Mouse (Mus musculus) E14TG2a.4 (cell line): ENCODE data around the gene Ap1ar.

Experiments used
- H3K27me3 ChIP-seq: 2 replicates; pipeline ENCODE4 v1.6.1; 2014; ENCODE audit warnings: low read length, control low read depth; ENCODE audit not compliant: insufficient read depth
- H3K36me3 ChIP-seq: 2 replicates; pipeline ENCODE4 v1.6.1; 2014; ENCODE audit warnings: low read length, control low read depth; ENCODE audit not compliant: insufficient read depth
- H3K4me1 ChIP-seq: replicated peaks from 2 replicates; pipeline ENCODE4 v1.6.1; 2014; ENCODE audit warnings: low read depth, low read length, control low read depth
- H3K4me3 ChIP-seq: replicated peaks from 2 replicates; pipeline ENCODE4 v1.5.1; 2014; ENCODE audit warnings: mild to moderate bottlenecking, low read length
- H3K9me3 ChIP-seq: 2 replicates; pipeline ENCODE4 v1.6.1; 2014; ENCODE audit warnings: low read length, control low read depth
- CTCF ChIP-seq: conservative IDR thresholded peaks from 2 replicates; pipeline ENCODE4 v1.5.1; 2014; ENCODE audit warnings: low read length
- NANOG ChIP-seq: IDR thresholded peaks from 2 replicates; pipeline ENCODE4 v1.6.1; 2014; ENCODE audit warnings: borderline replicate concordance, low read length, mixed read lengths
- POU5F1 ChIP-seq: IDR thresholded peaks from 2 replicates; pipeline ENCODE4 v1.6.1; 2014; ENCODE audit warnings: low read length, borderline replicate concordance

Ap1ar gene

DNA sequence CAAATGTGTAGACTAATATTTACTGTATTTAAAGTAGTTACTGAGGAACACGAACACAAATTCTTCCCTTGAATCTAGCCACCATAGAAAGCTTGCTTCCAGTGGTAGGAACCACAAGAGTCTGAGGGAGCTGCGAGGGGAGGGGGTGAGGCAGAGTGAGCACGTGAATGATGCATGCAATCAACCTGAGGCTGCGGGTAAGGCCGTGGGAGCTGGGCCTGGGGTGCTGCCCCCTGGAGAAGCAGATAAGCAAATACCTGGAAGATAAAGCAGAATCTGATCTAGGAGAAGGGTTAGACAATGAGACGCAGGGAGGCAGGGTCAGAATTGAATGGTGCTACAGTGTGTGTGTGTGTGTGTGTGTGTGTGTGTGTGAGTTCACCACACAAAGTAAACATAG lies 6.2 kb downstream of the Ap1ar start:
- Histone ChIP-seq H3K4me3 (no peak overlapping the region), H3K4me1 (peaks cover 12% of the 10 kb centered on the region), H3K9me3 (no peaks in the 10 kb centered on the region), H3K36me3 (peaks cover 6% of the 10 kb centered on the region), H3K27me3 (no peaks in the 10 kb centered on the region)
- TF ChIP-seq CTCF (no peak), POU5F1 (no peak), NANOG (no peak)

DNA sequence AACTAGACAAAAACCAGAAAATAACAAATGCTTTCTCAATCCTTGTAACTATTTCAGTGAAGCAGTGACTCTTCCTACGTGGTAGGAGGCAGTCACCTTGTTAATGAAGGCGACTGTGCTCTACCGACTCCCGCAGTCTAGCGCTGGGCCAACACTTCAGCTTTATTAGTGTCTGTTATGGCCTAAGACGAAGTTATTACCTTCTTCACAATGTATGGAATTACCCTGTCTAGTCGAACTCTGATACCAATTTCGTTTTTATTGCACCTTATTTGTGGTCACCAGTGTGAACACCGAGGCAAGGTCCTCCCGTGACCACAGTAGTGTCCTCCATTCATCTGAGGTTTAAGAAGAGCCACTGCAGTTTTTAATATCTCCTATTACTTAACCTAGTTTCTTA lies 7.1 kb downstream of the Ap1ar start:
- H3K4me3 ChIP-seq: no peak overlapping the region
- no peak for TF ChIP-seq CTCF
- TF ChIP-seq POU5F1: no peak
- TF ChIP-seq NANOG: no peak
- H3K9me3 ChIP-seq: no peaks in the 10 kb centered on the region
- H3K4me1 ChIP-seq: peaks cover 9% of the 10 kb centered on the region; the same call in 1 of the 2 replicates
- peaks cover 6% of the 10 kb centered on the region for H3K36me3 ChIP-seq
- H3K27me3 ChIP-seq: no peaks in the 10 kb centered on the region

DNA sequence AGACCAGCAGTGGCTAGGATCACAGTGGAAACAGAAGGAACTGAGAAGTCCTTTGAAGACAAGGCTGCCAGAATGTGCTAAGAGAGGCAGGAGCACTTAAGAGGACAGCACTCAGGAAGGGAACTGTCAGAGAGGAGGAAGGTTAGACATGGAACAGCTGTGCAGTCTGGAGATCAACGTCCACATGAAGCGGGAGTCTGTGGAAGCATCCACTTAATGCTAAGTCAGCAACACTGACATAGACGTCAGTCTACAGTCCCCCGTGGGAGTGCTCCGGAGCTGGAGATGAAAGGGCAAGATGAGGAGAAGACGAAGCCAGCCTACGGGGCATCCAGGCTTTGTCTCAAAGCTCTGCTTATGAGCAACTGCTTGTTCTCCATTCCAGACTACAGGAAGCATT lies 10.2 kb downstream of the Ap1ar start:
- H3K36me3 ChIP-seq: no peaks in the 10 kb centered on the region; the same call in 1 of the 2 replicates
- peaks cover 15% of the 10 kb centered on the region for H3K4me1 ChIP-seq
- TF ChIP-seq CTCF (no peak), NANOG (no peak), POU5F1 (no peak)
- H3K4me3 ChIP-seq: no peak overlapping the region
- no peaks in the 10 kb centered on the region for H3K27me3 ChIP-seq
- no peaks in the 10 kb centered on the region for H3K9me3 ChIP-seq

DNA sequence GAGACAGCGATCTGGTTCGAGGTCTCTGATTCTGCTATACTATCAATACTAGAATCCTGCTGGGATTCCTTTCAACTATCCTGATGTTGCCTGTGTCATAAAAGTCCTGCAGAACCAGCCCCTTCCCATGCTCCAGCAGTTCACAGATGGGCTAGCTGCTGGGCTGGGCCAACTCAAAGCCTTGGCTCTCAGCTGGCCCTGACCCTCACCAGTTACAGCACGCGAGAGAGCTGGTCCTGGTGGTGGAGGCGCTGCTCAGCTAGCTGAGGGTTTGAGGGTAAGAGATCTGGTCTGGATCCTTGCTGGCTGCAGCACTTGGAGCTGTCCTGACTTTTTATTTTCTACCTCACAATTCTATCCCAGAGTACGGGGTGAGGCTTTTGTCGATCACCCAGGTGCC lies 10.8 kb downstream of the Ap1ar start:
- Histone ChIP-seq H3K36me3 (peaks cover 2% of the 10 kb centered on the region), H3K9me3 (no peaks in the 10 kb centered on the region), H3K4me3 (no peak overlapping the region), H3K27me3 (no peaks in the 10 kb centered on the region), H3K4me1 (peaks cover 15% of the 10 kb centered on the region)
- TF ChIP-seq POU5F1 (no peak), CTCF (no peak), NANOG (no peak)

DNA sequence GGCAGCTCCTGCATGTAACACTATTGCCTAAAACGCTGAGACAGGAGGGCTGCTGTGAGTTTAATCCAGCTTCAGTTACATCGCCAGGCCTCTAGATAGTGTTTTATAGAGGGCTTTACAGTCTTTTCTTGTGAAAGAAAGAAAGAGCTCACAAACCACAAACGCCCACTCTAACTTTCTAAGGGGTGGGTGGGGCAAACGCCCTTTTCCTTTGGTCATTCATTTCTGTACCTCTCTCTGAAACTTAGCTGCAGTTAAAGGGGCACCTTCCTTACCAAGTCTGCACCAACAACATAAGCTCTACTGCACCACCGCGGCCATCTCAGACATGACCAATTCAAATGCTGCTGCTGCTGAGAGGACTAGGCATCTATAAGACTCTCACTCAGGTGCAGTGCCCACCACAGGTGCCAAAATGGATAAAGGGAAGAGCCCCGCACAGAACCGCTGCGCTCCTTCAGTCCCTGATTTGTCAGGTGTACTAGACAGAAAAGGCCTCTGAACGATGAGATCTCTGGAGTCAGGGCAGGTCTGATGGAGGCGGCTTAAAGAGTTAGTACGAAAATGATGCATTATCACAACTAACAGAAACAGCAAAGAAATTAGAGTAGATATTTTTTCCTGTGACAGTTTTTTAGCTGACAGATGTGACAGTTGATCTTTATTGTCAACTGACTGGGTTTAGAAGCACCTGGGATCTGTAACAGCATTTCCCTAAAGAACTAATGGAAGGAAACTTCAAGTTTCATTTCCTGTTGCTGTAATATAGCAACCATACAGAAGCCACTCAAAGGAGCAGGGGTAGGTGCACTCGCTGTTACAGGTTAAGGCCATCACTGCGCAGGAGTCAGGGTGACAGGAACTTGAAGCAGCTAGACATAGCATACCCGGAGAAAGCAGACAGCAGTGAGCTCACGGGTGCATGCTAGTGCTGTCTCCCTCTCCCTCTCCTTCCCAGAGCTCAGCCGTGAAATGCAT lies 13.1 kb downstream of the Ap1ar start:
- TF ChIP-seq NANOG (no peak), POU5F1 (no peak), CTCF (no peak)
- Histone ChIP-seq H3K4me1 (peaks cover 15% of the 10 kb centered on the region), H3K27me3 (no peaks in the 10 kb centered on the region), H3K9me3 (no peaks in the 10 kb centered on the region), H3K36me3 (peaks cover 19% of the 10 kb centered on the region), H3K4me3 (no peak overlapping the region)

DNA sequence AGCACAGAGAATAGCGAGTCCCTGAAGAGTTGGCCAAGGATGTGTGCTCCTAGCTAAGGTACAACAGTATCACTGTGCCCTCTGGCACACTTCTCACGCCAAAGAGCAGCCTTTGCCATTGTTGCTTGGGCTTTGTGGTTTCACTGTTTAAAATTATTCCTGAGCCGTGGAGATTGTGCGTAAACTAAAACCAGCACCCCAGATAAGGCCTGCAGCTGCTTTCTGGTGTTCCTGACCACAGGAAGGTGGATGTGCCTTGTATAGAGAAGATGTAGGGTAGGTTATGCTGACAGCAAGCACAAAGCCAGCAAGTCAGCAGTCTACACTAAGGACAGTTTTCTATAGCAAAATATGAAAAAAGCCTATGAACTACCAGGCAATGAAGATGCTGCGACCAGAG lies 16.1 kb downstream of the Ap1ar start:
- H3K4me3 ChIP-seq: no peak overlapping the region
- peaks cover 19% of the 10 kb centered on the region for H3K36me3 ChIP-seq
- TF ChIP-seq POU5F1 (no peak), NANOG (no peak), CTCF (no peak)
- H3K9me3 ChIP-seq: no peaks in the 10 kb centered on the region
- peaks cover 31% of the 10 kb centered on the region for H3K4me1 ChIP-seq
- H3K27me3 ChIP-seq: no peaks in the 10 kb centered on the region

DNA sequence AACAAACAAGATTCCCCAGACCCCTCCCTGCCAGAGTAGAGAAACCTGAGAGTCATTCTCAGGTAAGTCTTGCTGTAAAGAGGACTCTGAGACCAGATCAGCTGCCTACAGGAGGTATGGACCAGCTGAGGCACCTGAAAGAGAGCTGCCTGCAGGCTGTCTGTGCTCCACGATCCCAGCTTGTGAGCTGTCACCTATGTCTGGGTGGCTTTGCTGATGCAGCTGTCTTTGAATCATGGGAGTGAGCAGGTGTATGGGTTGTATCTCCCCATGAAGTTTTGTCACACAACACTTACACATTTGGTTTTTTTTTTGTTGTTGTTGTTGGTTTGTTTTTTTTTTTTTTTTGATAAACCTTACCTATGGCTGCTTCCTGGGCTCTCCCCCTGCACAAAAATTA lies 16.9 kb downstream of the Ap1ar start:
- peaks cover 20% of the 10 kb centered on the region for H3K36me3 ChIP-seq
- H3K4me1 ChIP-seq: peaks cover 31% of the 10 kb centered on the region
- no peak for TF ChIP-seq NANOG
- TF ChIP-seq POU5F1: no peak
- no peak for TF ChIP-seq CTCF
- H3K27me3 ChIP-seq: no peaks in the 10 kb centered on the region
- H3K4me3 ChIP-seq: no peak overlapping the region
- H3K9me3 ChIP-seq: no peaks in the 10 kb centered on the region

DNA sequence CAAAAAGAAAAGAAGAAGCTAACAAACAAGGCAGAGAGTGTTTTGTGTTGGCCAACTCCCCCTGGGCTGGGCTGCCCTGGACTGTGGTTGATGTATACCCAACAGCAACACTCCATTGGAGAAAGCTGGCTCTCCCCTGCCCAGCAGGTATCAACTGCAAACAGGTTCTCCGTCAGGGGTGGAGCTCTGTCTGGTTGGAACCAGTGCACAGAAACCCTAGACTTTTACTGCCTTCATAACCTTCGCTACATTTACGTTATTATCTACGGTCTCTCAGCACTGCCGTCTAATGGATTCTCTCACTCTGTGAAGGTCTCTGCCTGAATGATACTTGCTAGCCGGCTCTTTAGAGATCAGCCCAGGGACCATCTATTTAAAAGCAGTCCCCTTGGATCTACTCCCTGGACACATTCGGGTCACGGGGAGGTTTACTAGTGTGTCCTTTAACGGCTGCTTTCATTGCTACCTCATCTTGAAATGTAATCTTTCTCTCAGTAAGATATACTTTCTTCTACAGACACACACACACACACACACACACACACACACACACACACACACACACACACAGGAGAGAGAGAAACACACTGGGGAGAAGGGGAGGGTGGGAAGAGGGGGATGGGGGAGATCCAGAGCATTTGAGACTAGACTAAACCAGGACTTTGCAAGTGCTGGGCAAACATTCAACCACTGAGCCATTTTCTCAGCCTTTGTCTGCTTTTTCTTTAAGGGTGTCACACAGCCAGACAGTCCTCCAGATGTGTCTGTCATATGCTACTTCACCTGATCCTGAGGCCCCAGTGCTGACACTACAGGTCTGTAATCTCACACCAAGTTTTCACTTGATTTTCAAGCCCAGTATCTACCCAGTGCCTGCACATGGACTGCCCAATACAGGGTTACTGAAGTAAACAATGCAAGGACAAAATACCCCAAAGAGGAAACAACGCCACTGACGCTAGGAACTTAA lies 18.3 kb downstream of the Ap1ar start:
- Histone ChIP-seq H3K27me3 (no peaks in the 10 kb centered on the region), H3K4me1 (peaks cover 20% of the 10 kb centered on the region), H3K4me3 (no peak overlapping the region), H3K36me3 (peaks cover 23% of the 10 kb centered on the region), H3K9me3 (no peaks in the 10 kb centered on the region)
- TF ChIP-seq NANOG: no peak
- no peak for TF ChIP-seq POU5F1
- TF ChIP-seq CTCF: no peak
